Mouse (Mus musculus) inflammation-experienced regulatory T-cells, adult 6 months (primary cell): ENCODE results near the gene Pde4c. TPM values are rescaled to one million over a fixed set of nuclear protein-coding genes. Genes with fewer than 3 reads are reported as not detected.

Source experiments
- ATAC-seq: one replicate; pipeline ENCODE4 v1.8.0; 2017
- polyA plus RNA-seq, 3 experiments: library from polyadenylated mRNA; unstranded; fragments of 100-300 nt; shearing (Covaris generic); gene quantifications; one replicate each; pipeline ENCODE4 v1.2.1; 2017

Gene Pde4c
- under 1 TPM; 0.19 to 0.59 (median 0.25) TPM for polyA plus RNA-seq

DNA sequence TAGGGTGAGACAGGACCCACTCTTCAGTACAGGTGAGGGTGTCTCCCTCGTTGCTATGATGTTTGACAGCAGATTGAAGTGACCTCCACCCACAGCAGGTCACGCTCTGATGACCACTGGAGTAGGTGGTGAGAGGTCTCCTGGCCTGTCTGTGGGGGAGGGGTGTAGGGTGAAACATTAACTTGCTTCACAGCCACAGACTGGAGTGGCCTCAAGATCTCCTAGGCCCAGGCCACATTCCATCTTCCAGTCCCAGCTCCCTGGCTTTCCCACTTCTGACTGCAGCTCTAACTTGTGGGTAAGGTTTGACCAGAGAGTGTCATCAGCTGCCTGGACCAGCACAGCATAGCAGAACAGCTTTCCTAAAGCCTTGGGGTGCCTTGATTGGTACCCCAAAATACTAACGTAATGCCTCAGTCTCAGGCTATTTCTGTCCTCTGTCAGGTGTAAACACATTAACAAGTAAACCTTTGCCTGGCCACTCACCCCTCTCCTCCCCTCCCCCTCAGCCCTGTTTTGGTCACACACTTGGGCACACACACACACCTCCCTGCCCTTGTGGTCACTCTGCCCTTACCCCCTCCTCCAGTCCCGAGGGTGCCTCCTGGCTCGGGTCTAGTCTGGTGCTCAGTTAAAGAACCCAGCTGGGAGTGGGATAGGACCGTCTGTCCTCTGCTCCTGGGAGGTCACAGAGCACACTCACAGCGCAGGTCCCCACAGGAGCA, at the start of gene Pde4c:
TSS of gene Pde4c (plus strand) at position 235 of the 725 bp plus-strand sequence.
- ATAC-seq: no peak

DNA sequence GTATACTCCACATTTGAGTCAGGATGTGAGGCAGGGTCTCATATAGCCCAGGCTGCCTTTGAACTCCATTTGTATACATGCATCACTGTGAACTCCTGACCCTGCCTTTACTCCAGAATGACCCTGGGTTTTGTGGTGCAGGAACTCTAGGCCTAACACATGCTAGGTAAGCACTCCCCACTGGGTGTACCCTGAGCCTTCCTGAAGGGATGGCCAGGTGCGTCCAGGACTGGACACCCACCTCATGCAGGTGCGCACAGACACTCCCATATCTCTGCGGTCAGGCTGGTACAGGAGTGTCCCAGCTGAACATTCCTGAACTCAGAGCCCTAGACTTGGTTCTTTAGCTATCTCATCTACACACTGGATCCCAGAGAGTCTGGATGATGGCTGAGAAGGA, 49.4 kb upstream of the Pde4c start:
- no peak for ATAC-seq

DNA sequence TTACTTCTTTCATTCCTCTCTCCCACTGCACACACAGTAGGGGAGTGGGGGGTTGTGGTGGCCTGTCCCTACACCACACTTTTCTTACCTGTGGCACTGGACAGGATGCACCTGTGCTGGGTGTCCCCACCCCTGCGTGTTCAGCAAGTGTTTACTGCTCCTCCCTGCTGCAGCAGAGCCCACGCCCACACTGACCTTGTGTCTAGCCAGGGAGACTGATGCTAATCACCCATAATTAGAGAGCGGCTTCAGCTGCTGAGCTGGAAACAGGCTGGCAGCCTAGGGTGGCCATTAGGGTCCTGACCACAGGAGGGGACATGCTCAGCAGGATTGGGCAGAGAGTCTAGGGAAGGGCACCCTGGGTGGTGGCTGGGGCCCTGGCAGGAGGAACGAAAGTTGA, 48.8 kb upstream of the Pde4c start:
- no peak for ATAC-seq

DNA sequence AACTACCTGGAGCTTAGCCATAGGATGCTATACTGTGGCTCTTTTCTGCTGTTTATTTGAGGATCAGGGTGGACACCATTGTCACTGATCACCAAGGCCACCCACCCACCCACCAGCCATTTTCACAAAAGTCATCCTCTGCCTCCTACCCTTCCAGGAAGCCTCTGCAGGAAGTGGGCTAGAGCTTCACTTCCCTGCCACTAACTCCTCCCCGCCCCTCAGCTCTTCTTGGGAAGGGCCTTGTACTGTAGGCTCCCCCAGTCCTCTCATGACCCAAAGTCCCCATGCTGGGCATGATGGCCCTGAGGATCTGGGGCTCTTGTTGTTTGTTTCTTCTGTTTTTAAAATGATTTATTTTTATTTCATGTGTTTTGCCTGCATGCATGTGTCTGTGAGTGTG, 48.2 kb upstream of the Pde4c start:
- ATAC-seq: peak; percentile 54

DNA sequence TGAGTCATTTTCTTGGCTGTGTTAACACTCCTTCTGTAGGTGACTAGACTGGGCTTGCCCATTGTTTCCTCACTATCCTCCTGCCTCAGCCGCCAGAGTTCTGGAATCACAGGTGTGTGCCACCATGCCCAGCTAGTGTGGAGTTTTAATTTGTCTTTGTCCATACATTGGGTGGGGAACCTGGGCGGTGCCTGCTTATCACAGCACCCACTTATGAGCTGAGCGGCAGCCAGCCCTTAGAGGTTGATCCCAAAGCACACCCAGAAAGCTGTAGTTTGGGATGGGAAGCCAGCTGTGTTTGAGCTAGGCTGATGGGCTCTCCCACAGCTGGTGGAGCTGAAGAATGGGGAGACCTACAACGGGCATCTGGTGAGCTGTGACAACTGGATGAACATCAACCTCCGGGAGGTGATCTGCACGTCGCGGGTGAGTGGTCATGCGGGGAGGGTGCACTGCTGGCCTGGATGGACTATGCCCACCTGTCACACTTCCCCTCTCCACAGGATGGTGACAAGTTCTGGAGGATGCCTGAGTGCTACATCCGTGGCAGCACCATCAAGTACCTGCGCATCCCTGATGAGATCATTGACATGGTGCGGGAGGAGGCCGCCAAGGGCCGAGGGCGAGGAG, 46.0 kb upstream of the Pde4c start:
- no peak for ATAC-seq

DNA sequence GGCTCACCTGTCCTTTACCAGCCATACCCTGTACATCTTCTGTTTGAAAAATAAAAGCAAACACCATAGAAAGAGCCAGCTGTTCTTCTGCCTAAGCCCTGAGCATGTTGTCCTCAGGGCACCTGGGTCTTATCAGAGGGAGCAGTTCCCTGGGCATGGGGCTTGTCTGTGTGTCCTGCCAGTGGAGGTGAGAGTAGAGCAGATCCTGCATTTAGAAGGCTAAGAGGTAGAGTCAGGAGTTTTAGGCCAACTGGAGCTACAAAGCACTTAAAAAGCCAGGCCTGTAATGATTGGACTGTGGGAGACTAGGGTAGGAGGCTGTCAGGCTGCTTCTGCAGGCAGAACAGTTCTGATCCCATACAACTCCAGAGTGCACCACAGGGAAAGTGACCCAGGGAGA, 44.8 kb upstream of the Pde4c start:
- no peak for ATAC-seq

DNA sequence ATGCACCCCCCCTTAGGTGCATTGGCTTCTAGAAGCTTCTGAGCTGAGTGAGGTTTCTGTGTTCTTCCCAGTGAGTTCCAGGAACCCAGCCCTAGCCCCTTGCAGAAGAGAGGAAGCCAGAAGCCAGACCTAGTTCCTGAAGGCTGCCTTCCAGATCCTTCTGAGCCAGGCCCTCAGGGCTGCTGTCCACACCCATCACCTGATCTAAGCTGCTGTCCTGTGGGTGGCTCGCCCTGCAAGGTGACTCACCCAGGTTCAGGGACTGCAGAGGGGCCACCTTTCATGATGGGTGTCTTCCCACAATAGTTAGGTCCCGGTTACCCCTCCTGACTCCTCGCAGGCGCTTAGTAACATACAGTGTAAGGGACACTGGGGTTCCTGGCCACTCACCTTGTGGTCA, 44.1 kb upstream of the Pde4c start:
- no peak for ATAC-seq

DNA sequence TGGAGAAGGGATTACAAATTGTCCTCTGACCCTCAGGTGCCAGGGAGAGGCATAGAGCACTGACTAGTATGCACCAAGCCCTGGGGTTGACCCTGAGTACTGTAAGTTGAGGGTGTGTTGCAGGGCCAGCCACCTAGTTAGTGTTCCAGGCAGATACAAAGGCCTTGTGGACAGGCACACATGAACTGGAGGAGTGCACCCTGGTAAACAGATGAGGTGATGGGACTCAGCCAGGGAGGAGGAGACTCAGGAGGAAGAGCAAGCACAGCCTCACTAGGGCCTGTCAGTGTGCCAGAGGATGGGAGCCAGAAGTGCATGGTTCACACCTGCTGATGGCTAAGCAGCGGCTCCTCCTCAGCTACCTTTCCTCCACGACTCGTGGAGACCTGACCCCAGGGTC, 43.5 kb upstream of the Pde4c start:
- no peak for ATAC-seq

DNA sequence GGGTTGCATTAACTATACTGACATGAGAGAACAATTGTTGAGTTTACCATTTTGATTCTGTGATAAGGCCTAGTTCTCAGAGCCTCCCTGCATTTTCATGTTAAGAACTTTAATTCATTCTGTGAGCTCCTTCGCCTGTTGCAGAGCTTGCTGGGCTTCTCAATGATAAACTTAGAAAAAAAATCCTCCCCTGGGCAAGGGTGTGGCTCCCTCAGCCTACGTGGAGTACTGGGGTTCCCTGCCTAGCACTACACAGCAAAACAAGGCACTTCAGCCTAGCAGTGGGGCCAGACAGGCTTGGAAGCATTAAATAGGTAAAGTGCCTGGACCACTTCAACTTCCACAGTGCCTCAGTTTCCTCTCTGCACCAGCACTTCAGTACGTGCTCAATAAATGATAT, 42.1 kb upstream of the Pde4c start:
- no peak for ATAC-seq

DNA sequence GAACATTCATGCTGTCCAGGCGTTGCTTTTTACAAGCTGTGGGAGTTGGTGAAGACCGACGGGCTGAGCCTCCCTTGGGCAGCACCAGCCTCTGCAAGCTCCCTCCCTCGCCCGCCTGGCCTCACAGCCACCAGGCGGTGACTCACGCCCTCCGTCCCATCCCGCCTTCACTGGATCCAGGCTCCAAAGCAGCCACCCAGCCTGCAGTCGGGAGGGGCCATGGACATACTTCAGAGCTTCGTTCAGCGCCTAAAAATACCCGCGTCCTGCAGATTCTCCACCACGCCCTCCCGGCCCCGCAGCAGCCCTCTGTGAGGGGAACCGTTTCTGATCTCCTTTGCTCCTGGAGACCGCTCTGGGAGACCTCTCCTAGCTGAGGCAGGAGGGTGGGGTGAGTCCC, 41.3 kb upstream of the Pde4c start:
- ATAC-seq: no peak

DNA sequence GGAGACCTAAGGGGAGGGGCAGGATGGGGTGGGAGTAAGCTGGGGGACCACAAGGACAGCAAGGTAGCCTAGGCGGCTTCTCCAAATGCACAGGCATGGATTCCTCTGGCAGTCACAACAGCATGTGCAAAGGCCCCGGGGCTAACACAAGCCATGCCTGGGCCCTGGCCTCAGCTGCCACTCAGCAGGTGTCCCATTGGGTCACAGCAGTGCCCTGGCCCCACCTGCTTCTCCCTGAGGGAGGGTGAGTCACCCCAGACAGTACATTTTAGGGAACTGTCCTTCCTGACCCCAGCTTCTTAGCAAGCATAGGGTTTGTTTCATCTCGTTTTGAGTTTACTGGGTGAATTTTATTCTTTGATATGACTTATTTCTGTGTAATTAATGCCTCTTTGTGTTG, 40.8 kb upstream of the Pde4c start:
- ATAC-seq: no peak

DNA sequence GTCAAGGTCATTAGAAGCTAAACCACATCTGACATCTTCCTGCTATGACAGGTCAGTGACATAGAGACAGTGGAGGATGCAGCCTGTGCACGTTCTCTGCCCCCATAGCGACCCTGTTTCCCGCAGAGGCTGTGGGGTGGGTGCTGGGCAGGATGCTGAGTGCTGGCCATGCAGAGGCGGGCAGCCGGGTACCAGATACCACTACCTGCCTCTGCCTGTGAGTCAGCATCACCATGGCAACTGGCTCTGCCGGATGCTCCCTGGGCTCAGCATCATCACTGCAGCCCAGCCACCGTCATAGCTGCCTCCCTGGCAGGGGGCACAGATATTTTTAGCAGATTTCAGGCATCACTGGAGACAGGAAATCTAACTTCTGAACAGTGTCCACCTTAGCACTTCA, 39.2 kb upstream of the Pde4c start:
- ATAC-seq: peak; percentile 97

DNA sequence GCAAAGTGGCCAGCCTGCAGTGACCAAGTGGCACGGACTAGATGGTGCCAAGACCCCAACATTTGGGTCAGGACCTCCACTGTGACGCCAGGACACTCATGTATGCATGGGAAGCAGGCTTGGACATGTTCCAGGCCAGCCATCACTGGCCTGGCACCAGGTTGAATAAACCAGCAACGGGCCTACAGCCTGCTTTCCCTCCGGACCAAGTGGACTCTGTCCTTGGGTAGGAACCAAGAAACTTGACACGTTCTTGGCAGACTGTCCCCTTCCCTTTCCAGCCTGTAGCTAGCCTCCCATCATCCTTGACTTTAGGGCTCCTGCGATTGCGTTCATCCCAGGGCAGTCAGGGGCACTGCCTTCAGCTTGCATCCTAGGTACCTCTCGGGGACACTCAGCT, 35.9 kb upstream of the Pde4c start:
- no peak for ATAC-seq

DNA sequence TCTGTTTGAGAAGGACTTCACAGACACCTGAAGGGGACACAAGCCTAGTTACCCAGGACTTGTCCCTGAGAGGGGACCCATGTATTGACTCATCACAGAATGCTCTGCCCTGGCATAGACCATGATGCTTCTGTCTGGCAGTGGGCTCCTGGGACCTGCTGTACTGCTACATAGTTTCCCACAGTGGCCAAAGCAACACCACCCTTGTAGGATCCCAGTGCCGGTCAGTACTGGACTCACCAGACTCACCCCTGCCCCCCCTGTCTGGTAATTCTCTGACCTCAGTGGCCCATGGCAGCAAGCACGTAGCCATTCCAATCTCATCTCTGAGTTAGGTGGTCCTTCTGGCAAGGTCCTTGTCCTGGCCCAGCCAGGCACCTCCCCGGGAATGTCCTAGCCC, 35.4 kb upstream of the Pde4c start:
- no peak for ATAC-seq

DNA sequence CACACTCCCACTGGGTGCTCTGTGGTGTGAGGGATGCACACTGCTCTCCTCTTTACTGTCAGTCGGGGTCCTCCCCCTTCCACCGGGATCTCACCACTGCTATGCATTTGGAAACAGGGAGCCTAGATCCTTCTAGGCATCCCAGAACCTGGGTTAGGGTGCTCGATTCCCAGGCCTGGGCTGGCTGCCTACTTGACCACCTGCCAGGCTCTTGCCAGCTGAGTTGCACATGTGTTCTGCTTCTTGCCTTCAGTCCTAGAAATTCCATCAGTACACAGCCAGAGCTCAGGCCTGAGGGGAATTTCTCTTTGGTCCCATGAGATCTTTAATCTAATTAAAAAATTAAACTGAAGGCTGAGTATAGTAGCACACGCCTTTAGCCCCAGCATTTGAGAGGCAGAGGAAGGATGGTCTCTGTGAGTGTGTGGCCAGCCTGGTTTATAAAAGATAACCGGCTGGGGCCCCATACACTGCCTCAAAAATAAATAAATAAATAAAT, 33.6 kb upstream of the Pde4c start:
- ATAC-seq: no peak

DNA sequence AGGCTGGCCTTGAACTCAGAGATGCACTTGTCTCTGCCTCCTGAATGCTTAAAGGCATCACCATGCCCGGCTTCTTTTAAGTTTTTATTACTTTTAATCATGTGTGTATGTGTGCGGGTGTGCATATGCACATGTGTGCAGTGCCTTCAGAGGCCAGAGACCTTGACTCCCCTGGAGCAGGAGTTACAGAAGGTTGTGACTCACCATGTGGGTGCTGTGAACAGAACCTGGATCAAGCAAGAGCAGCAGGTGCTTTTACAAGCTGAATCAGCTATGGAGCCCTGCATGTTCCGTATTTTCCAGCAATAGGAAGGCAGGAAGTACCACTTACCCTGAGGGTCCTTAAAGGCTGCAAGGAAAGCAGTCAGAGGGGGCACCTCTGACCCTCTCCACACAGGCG, 32.3 kb upstream of the Pde4c start:
- no peak for ATAC-seq

DNA sequence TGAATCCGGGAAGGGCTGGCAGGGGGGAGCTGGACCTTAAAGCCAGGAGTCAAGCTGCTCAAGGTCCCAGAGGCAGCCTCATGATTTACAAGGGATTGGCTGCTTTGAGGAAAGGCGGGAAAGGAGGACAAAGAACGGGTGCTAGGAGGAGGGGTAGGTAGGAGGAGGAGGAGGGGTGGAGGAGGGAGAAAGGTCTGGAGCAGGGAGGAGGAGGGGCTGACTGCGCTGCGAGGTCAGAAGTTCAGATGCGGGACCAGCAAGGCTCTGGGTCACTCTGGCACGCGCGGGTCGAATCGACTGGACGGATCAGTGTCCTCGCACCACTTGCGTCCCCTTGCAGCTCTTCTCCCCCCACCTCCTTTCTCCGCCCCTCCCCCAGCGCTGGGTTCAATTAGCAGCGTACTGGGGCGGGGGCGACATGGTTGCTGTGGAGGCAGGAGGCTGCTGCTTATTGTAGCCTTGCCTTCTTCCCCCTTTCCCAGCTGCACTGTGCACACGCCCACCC, 31.7 kb upstream of the Pde4c start:
- ATAC-seq: no peak

DNA sequence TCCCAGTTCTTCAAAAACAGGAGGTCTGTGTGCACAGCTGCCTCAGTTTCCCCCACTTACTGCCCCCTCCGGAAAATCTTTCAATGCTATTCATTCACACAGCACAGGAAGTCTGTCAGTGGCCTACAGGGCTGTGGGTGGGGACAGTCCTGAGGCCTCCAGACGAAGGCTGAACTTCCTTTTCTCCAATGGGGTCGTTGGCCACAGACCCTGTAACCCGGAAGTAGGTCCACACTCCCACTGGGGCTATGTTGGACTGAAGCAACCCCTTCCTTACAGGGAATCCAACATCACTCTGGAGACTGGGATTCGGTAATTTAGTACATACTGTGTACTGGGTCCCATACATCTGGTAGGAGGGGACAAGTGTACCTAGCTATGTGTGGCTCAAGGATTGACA, 29.9 kb upstream of the Pde4c start:
- no peak for ATAC-seq

DNA sequence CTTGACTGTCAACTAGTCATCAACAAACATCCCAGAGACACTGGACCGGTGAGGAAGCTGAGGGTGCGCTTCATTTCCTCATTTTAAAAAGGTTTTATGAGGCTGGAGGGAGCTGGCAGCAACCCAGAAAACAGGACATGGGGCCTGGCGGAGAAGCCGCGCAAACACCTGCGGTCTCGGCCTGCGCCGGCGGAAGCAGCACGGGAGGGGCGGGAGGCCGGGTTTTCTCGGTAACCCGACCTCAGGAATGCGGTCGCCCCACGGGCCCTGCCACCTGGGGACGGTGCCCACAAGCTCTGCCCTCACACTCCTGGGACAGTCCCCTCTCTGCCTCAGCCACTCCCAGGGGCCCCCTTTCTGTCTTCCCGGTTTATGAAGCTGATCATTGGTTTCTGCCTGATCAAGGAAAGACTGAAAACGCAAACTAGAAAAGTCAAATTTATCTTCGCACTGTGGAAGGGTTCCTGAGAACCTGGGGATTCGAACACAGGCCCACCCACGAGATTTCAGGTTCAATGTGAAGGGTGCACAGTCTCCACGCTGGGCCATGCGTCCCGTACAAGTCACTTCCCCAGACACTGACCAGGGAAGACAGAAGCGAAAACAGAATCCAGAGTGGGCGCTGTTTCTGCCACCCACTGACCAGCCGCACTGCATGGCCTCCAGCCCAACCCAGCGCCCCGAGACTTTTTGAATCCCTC, 28.1 kb upstream of the Pde4c start:
- ATAC-seq: peak; percentile 4

DNA sequence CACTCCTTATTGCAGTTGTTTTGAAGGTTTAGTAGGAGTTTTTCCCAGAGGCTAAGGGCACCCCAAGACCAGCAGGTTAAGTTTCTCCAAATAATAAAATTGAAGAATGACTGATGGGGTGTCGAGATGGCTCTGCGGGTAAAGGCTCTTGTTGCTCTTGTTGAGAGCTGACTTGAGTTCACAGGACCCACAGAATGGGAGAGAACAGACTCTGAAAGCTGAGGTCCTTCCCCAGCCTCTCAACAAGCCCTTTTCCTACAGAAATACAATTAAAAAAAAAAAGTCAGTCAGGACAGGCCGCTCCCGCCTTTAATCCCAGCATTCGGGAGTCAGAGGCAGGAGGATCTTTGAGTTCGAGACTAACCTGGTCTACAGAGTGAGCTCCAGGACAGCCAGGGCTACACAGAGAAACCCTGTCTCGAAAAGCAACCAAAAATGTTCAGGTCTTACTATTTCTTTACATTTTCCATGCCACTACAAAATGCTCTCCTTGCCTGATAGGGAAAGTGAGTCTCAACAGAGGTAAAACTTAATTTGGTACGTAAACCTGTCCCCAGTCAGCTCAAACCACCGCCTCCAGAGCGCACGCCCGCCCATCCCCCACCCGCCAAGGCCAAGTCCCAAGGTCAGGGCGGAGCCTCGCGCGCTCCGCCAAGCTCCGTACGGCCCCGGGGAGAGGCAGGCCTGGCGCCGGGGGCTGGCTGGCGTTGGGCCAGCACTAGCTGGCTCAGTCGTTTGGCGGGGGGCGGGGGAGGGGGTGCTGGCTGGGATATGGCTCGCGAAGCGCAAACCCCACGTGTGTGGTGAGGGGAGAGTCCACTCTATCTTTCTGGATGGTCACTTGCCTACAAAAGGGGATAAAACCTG, 27.3 kb upstream of the Pde4c start:
- ATAC-seq: no peak

DNA sequence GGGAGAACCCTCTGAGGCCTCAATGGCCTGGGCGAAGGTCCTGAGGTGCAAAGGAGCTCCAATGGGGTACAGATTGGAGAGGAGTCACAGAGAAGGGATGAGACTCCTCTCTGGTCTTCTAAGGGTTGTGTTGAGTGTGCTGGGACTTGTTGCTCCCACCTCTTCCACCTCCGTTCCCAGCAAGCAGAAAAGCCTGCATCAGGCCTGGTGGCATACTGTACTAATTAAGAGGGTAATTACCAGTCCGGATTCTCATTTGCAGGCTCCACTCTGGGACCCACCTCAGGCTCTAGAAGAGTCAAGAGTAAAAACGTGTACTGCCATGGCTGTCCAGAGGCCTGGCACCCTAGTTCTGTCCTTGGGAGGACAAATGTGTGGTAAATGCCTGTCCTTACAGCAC, 26.6 kb upstream of the Pde4c start:
- ATAC-seq: no peak

DNA sequence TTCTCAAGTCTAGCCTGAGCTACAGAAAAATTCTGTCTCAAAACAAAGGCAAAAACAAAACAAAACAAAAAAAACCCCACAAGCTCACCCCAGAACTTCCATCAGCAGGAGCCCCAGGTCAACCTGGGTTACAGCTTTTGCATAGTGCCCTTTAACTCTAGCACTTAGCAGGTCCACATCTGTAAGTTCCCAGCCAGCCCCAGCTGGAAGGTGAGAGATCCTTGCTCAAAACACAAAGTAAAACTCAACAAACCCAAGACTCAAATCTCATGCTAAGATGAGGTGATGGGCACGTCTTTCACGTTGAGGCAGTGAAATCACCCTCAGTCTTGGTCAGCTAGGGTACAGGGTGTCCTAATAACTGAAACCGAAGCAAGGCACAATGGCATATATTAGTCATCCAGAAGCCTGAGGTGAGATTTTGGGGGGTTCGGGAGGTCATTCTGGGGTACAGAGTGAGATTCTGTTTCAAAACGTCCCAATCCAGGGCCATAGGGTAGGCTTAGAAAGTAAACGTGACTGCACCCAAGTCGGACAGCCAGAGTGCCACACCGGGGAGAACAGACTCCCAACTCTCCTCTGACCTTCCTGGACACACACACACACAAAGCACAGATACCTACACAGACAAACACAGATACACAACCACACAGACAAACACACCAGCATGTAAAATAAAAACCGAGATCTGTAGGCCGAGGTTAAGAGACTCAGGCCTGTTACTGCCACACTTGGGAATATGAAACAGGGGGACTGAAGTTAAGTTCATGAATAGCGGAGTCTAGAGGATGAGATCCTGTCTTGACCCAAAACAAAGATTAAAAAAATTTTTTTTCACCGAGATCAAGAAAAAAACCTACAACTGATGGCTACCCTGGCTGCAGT, 25.9 kb upstream of the Pde4c start:
- no peak for ATAC-seq
